Mouse (Mus musculus) heart, postnatal 0 days (tissue): Measurements from ENCODE around the gene Dzank1.

Experiments used
- CTCF ChIP-seq: IDR thresholded peaks from 2 replicates; pipeline ENCODE4 v1.5.1; 2016; ENCODE audit warnings: antibody characterized with exemption, control low read depth, low read depth
- EP300 ChIP-seq: IDR thresholded peaks from 2 replicates; pipeline ENCODE4 v1.6.1; 2016; ENCODE audit warnings: antibody characterized with exemption, low read depth

DNA sequence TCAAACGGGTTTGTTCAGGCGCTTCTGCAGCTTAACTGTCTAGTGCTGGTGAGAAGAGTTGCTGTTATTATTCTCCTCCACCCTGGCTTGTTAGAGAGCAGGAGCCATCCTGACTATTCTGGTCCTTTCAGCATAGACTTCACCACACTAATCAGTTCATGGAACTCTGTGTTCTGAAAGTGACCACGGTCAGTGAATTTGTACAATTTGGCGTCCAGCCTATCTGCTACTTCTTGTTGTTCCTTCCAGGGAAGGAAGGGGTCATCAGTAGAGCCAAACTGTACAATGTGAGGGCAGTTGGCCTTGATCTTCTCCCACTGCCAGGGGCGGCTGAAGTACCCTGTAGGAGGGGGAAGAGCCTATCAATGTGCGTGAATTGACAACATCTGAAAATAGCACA, 16.5 kb upstream of the Dzank1 start:
- TF ChIP-seq CTCF (no peak), EP300 (no peak)
